Mouse (Mus musculus) erythroblast, embryonic 14.5 days (primary cell): ENCODE results near the gene Olfr934.

Experiments used
- GATA1 ChIP-seq: IDR thresholded peaks from 2 replicates; pipeline ENCODE4 v1.6.1; 2012; ENCODE audit warnings: low read length, inconsistent platforms, mixed read lengths
- TAL1 ChIP-seq: IDR thresholded peaks from 3 replicates; pipeline ENCODE4 v1.6.1; 2012; ENCODE audit warnings: low read length, inconsistent platforms, mixed read lengths

- TF ChIP-seq GATA1 (no peak), TAL1 (no peak)
Observed at GRCm38 (mm10) chr9:38953401-38954123, 34.6 kb downstream of the Olfr934 start.
